Mouse (Mus musculus) myocyte (in vitro differentiated cells): ENCODE data around the gene Dbh.

Source experiments
- CEBPB ChIP-seq: IDR thresholded peaks from 2 replicates; pipeline ENCODE4 v1.6.1; 2011; ENCODE audit warnings: mild to moderate bottlenecking, moderate library complexity; ENCODE audit not compliant: poor library complexity, insufficient read depth, severe bottlenecking
- MAX ChIP-seq: IDR thresholded peaks from one replicate; pipeline ENCODE4 v1.6.1; 2011; ENCODE audit warnings: low read depth, mild to moderate bottlenecking, control low read depth
- MYOD1 ChIP-seq, 3 experiments: IDR thresholded peaks; one replicate each; pipeline ENCODE4 v1.6.1; 2011; ENCODE audit warnings: control low read depth in 2 of 3, low read depth in 2 of 3, mild to moderate bottlenecking in 2 of 3, moderate library complexity in 1 of 3; ENCODE audit not compliant: insufficient read length in 2 of 3, control insufficient read depth in 1 of 3
- MYOG ChIP-seq, 3 experiments: IDR thresholded peaks; one replicate each; pipeline ENCODE4 v1.6.1; 2011; ENCODE audit warnings: control low read depth in 2 of 3, low read depth in 2 of 3, mild to moderate bottlenecking in 2 of 3; ENCODE audit not compliant: insufficient read length in 2 of 3, control insufficient read depth in 1 of 3, insufficient read depth in 1 of 3
- POLR2A ChIP-seq: IDR thresholded peaks from one replicate; pipeline ENCODE4 v1.6.1; 2011; ENCODE audit warnings: low read depth, mild to moderate bottlenecking, control low read depth, moderate library complexity; ENCODE audit not compliant: insufficient read length
- POLR2AphosphoS2 ChIP-seq: IDR thresholded peaks from one replicate; pipeline ENCODE4 v1.6.1; 2011; ENCODE audit warnings: low read depth, control low read depth; ENCODE audit not compliant: insufficient read length
- REST ChIP-seq: IDR thresholded peaks from one replicate; pipeline ENCODE4 v1.6.1; 2011; ENCODE audit warnings: mild to moderate bottlenecking, control low read depth, moderate library complexity; ENCODE audit not compliant: insufficient read depth, insufficient read length
- TCF12 ChIP-seq: IDR thresholded peaks from one replicate; pipeline ENCODE4 v1.6.1; 2011; ENCODE audit warnings: mild to moderate bottlenecking, control low read depth; ENCODE audit not compliant: poor library complexity, insufficient read depth, severe bottlenecking
- TCF3 ChIP-seq: IDR thresholded peaks from one replicate; pipeline ENCODE4 v1.6.1; 2011; ENCODE audit warnings: low read depth, control low read depth; ENCODE audit not compliant: insufficient read length

- no peak for TF ChIP-seq TCF3
- TF ChIP-seq POLR2A = no peak
- no peak for TF ChIP-seq MAX
- TF ChIP-seq REST = no peak
- TF ChIP-seq MYOG (IDR thresholded peaks at IDR 0.05; ENCODE audit: control insufficient read depth in 1 of 3, insufficient read depth in 1 of 3, insufficient read length in 2 of 3, low read depth in 2 of 3) = no peak
- no peak for TF ChIP-seq TCF12
- no peak for TF ChIP-seq POLR2AphosphoS2
- no peak for TF ChIP-seq MYOD1 (IDR thresholded peaks at IDR 0.05; ENCODE audit: control insufficient read depth in 1 of 3, insufficient read length in 2 of 3, low read depth in 2 of 3)
- no peak for TF ChIP-seq CEBPB
These were observed 18.2 kb upstream of the Dbh start for GRCm38 (mm10) chr2:27146840-27147239.
